Mouse (Mus musculus) hindbrain, embryonic 11.5 days (tissue): Measurements from ENCODE around the gene Allc. TPM values are rescaled to one million over a fixed set of nuclear protein-coding genes. Genes with fewer than 3 reads are reported as not detected.

Experiments
- ATAC-seq: fragments of 200-750 bp; cut with Nextera tagmentation; 2 replicates; pipeline ENCODE4 v1.8.0; 2017; ENCODE audit warnings: mild to moderate bottlenecking, moderate TSS enrichment, moderate library complexity; ENCODE audit not compliant: low FRiP score
- DNase-seq: peaks from one replicate; pipeline ENCODE4 v3.0.0-alpha.2; 2015; ENCODE audit warnings: low spot score
- H3K27ac ChIP-seq: fragments of 300-500 bp; sonication (generic); 2 replicates; pipeline ENCODE4 v1.5.1; 2014; ENCODE audit warnings: mild to moderate bottlenecking, low read depth, low read length
- H3K27me3 ChIP-seq: fragments of 300-500 bp; sonication (generic); 2 replicates; pipeline ENCODE4 v1.6.1; 2014; ENCODE audit warnings: mild to moderate bottlenecking, low read length, moderate library complexity, mixed read lengths; ENCODE audit not compliant: control insufficient read depth, insufficient read depth
- H3K36me3 ChIP-seq: fragments of 300-500 bp; sonication (generic); 2 replicates; pipeline ENCODE4 v1.6.1; 2014; ENCODE audit warnings: mild to moderate bottlenecking, low read length, moderate library complexity, mixed read lengths; ENCODE audit not compliant: control insufficient read depth, insufficient read depth
- H3K4me1 ChIP-seq: fragments of 300-500 bp; sonication (generic); replicated peaks from 2 replicates; pipeline ENCODE4 v1.6.1; 2014; ENCODE audit warnings: low read length, mixed read lengths; ENCODE audit not compliant: control insufficient read depth, insufficient read depth
- H3K4me2 ChIP-seq: fragments of 300-500 bp; sonication (generic); replicated peaks from 2 replicates; pipeline ENCODE4 v1.6.1; 2014; ENCODE audit warnings: mild to moderate bottlenecking, low read depth, low read length
- H3K4me3 ChIP-seq: fragments of 300-500 bp; sonication (generic); 2 replicates; pipeline ENCODE4 v1.5.1; 2014; ENCODE audit warnings: low read depth, low read length
- H3K9ac ChIP-seq: fragments of 300-500 bp; sonication (generic); 2 replicates; pipeline ENCODE4 v1.6.1; 2014; ENCODE audit warnings: low read depth, low read length
- H3K9me3 ChIP-seq: fragments of 300-500 bp; sonication (generic); 2 replicates; pipeline ENCODE4 v1.6.1; 2016; ENCODE audit warnings: low read length; ENCODE audit not compliant: control insufficient read depth
- WGBS: fragments of 180-500 bp; shearing (Covaris S2); extraction: QIAGEN DNeasy Blood & Tissue Kit; methylation state at CpG from one replicate; pipeline ENCODE4 v1.1.7; 2014; 5-methylcytosine and 5-hydroxymethylcytosine counted together
- polyA plus RNA-seq: library from polyadenylated mRNA; unstranded; fragments of >200 nt; fragmentation: Nextera tagmentation; extraction: Ambion mirVana; gene quantifications from 2 replicates; pipeline ENCODE4 v1.2.1, GENCODE M21; 2014

The Allc gene
- polyA plus RNA-seq, 1 experiment from 2014 or later, result not detected

- DNase-seq (no peak), ATAC-seq (no peak)
- H3K27me3 ChIP-seq, result no peaks in the 10 kb centered on the region
- H3K4me1 ChIP-seq, result no peaks in the 10 kb centered on the region
- no peak within 1 kb of the TSS for H3K27ac ChIP-seq
- H3K4me3 ChIP-seq, result no peak within 1 kb of the TSS
- H3K9me3 ChIP-seq, result no peaks in the 10 kb centered on the region
- 72% methylated on average over 15 of the region's 15 CpGs for WGBS
- H3K36me3 ChIP-seq, result no peaks in the 10 kb centered on the region
- no peak within 1 kb of the TSS for H3K9ac ChIP-seq
- H3K4me2 ChIP-seq, result no peak within 1 kb of the TSS
Observed at GRCm38 (mm10) chr12:28552299-28552698, 30.0 kb downstream of the Allc start, which contains the start of gene Dcdc2c. Dcdc2c (minus strand) TSS chr12:28552399.

GRCm38 (mm10) chr12:28551775-28552174 lies 30.5 kb downstream of the Allc start:
- Histone ChIP-seq H3K27ac (no peak overlapping the region), H3K4me3 (no peak overlapping the region), H3K9ac (no peak overlapping the region), H3K36me3 (no peaks in the 10 kb centered on the region), H3K4me1 (no peaks in the 10 kb centered on the region), H3K4me2 (no peak overlapping the region), H3K27me3 (no peaks in the 10 kb centered on the region), H3K9me3 (no peaks in the 10 kb centered on the region)
- DNase-seq (no peak), ATAC-seq (no peak)
- 64% methylated on average over 18 of the region's 18 CpGs for WGBS

GRCm38 (mm10) chr12:28548887-28549286 lies 33.4 kb downstream of the Allc start:
- Histone ChIP-seq H3K4me3 (no peak overlapping the region), H3K9ac (no peak overlapping the region), H3K27ac (no peak overlapping the region), H3K36me3 (no peaks in the 10 kb centered on the region), H3K9me3 (no peaks in the 10 kb centered on the region), H3K27me3 (no peaks in the 10 kb centered on the region), H3K4me2 (no peak overlapping the region), H3K4me1 (no peaks in the 10 kb centered on the region)
- 73% methylated on average over 4 of the region's 4 CpGs for WGBS
- no peak for DNase-seq
- no peak for ATAC-seq

GRCm38 (mm10) chr12:28514264-28514775 lies 68.0 kb downstream of the Allc start:
- H3K4me1 ChIP-seq, result no peaks in the 10 kb centered on the region
- ATAC-seq (no peak), DNase-seq (no peak)
- no peak overlapping the region for H3K4me2 ChIP-seq
- no peaks in the 10 kb centered on the region for H3K36me3 ChIP-seq
- H3K4me3 ChIP-seq, result no peak overlapping the region
- H3K9me3 ChIP-seq, result no peaks in the 10 kb centered on the region
- 58% methylated on average over 1 of the region's 1 CpGs for WGBS
- no peak overlapping the region for H3K27ac ChIP-seq
- H3K9ac ChIP-seq, result no peak overlapping the region
- no peaks in the 10 kb centered on the region for H3K27me3 ChIP-seq

GRCm38 (mm10) chr12:28509699-28510280 lies 72.5 kb downstream of the Allc start:
- Histone ChIP-seq H3K4me2 (no peak overlapping the region), H3K9ac (no peak overlapping the region), H3K4me1 (no peaks in the 10 kb centered on the region), H3K36me3 (no peaks in the 10 kb centered on the region), H3K27ac (no peak overlapping the region), H3K9me3 (no peaks in the 10 kb centered on the region), H3K4me3 (no peak overlapping the region), H3K27me3 (no peaks in the 10 kb centered on the region)
- no peak for ATAC-seq
- WGBS, result 31% methylated on average over 5 of the region's 5 CpGs
- no peak for DNase-seq

Other genes starting within 250 kb of the Allc start
- gene Dcdc2c, start 30.1 kb downstream of the Allc start, polyA plus RNA-seq, result 0.14 and 0.22 TPM in 2 replicates
- 0.21 and 0.51 TPM in 2 replicates for gene Colec11, start 40.9 kb upstream of the Allc start, polyA plus RNA-seq
- 766 and 780 TPM in 2 replicates for gene Rps7, start 53.4 kb upstream of the Allc start, polyA plus RNA-seq
- gene Rnaseh1, start 67.1 kb upstream of the Allc start, polyA plus RNA-seq, result 25.4 and 27.7 TPM in 2 replicates
- 51.5 and 53.5 TPM in 2 replicates for gene Adi1, start 92.7 kb upstream of the Allc start, polyA plus RNA-seq
- 36.6 and 38.4 TPM in 2 replicates for gene Trappc12, start 167.9 kb upstream of the Allc start, polyA plus RNA-seq
- gene Eipr1, start 169.3 kb upstream of the Allc start, polyA plus RNA-seq, result 50.0 and 50.1 TPM in 2 replicates